Mouse (Mus musculus): ENCODE results near the gene Cilp2. TPM values are rescaled to one million over a fixed set of nuclear protein-coding genes. Genes with fewer than 3 reads are reported as not detected.

The Cilp2 gene
- polyA plus RNA-seq, 1 experiment from 2014 or later, result 4.0 TPM

GRCm38 (mm10) chr8:69881261-69881865, 6.1 kb downstream of the Cilp2 start:
- 20% methylated on average over 79 of the region's 79 CpGs for WGBS
- peak overlapping the region; percentile 46 for H3K4me3 ChIP-seq
- H3K4me1 ChIP-seq, result peaks cover 30% of the 10 kb centered on the region
- H3K9ac ChIP-seq (replicated peaks), result peak overlapping the region; percentile 29; the same call in 1 of the 2 replicates
- ATAC-seq (replicated peaks), result peak; percentile 29
- no peaks in the 10 kb centered on the region for H3K9me3 ChIP-seq
- H3K27ac ChIP-seq (replicated peaks), result no peak overlapping the region
- H3K36me3 ChIP-seq, result no peaks in the 10 kb centered on the region
- peaks cover 74% of the 10 kb centered on the region for H3K27me3 ChIP-seq
- peak overlapping the region; percentile 50 for H3K4me2 ChIP-seq (replicated peaks)

- 11% methylated on average over 37 of the region's 37 CpGs for whole genome bisulfite sequencing
- H3K27me3 ChIP-seq, result peaks cover 68% of the 10 kb centered on the region
- no peak overlapping the region for H3K27ac ChIP-seq (replicated peaks)
- no peaks in the 10 kb centered on the region for H3K36me3 ChIP-seq
- H3K9ac ChIP-seq (replicated peaks), result no peak overlapping the region
- H3K4me3 ChIP-seq, result peak overlapping the region; percentile 46
- no peak for ATAC-seq (replicated peaks)
- H3K9me3 ChIP-seq, result no peaks in the 10 kb centered on the region
- H3K4me2 ChIP-seq (replicated peaks), result peak overlapping the region; percentile 50
- peaks cover 26% of the 10 kb centered on the region for H3K4me1 ChIP-seq
Measured at GRCm38 (mm10) chr8:69880841-69881240, 6.6 kb downstream of the Cilp2 start.

DNA sequence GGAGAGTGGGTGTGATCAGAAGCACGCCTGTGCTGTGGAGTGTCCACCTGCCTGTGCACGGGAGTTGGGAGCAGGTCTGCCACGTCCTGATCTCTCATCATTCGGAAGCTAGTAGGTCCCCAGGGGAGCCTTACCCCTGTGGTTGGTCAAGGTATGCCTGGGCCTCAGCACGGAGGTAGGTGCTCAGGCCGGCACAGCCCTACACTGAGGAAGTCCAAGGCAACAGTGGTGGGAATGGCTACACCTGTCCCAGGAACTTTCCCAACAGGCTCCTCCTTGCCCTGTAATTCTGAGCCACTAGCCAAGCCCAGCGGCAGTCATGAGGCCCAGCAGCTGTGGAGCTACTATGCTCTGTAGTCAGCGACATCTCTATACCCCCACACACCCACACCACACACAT, 7.8 kb downstream of the Cilp2 start:
- H3K9me3 ChIP-seq, result no peaks in the 10 kb centered on the region
- no peak overlapping the region for H3K4me3 ChIP-seq
- 65% methylated on average over 8 of the region's 8 CpGs for WGBS
- no peaks in the 10 kb centered on the region for H3K36me3 ChIP-seq
- H3K27me3 ChIP-seq, result peaks cover 57% of the 10 kb centered on the region
- H3K27ac ChIP-seq (replicated peaks), result no peak overlapping the region
- ATAC-seq (replicated peaks), result no peak
- peaks cover 23% of the 10 kb centered on the region for H3K4me1 ChIP-seq
- H3K4me2 ChIP-seq (replicated peaks), result no peak overlapping the region
- H3K9ac ChIP-seq (replicated peaks), result no peak overlapping the region

- no peak overlapping the region for H3K9ac ChIP-seq (replicated peaks)
- no peak overlapping the region for H3K27ac ChIP-seq (replicated peaks)
- H3K36me3 ChIP-seq, result no peaks in the 10 kb centered on the region
- H3K4me1 ChIP-seq, result peaks cover 23% of the 10 kb centered on the region
- no peak for ATAC-seq (replicated peaks)
- H3K4me2 ChIP-seq (replicated peaks), result no peak overlapping the region
- no peak overlapping the region for H3K4me3 ChIP-seq
- no peaks in the 10 kb centered on the region for H3K9me3 ChIP-seq
- 57% methylated on average over 3 of the region's 3 CpGs for WGBS
- peaks cover 40% of the 10 kb centered on the region for H3K27me3 ChIP-seq
Measured at GRCm38 (mm10) chr8:69877992-69878391, 9.5 kb downstream of the Cilp2 start.

DNA sequence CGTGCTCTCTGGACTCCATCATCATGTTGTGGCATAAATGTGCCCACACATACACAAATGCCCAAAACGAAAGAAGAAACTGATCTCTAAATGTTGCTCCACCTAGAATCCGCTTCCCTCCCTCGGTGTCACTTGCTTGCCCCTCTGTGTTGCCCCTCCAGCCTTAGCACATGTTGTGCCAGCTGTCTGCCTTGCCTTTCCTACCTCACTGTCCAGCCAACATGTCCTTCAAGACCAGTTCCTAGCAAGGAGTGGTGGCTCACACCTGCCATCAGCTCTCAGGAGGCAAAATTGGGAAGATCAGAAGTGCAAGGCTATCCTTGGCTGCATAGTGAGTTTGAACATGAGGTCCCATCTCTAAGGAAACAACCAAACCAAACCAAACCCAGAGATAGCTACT, 10.1 kb downstream of the Cilp2 start:
- no peaks in the 10 kb centered on the region for H3K36me3 ChIP-seq
- no peak overlapping the region for H3K4me3 ChIP-seq
- ATAC-seq (replicated peaks), result no peak
- H3K27ac ChIP-seq (replicated peaks), result no peak overlapping the region
- peaks cover 34% of the 10 kb centered on the region for H3K27me3 ChIP-seq
- no peaks in the 10 kb centered on the region for H3K9me3 ChIP-seq
- WGBS, result 80% methylated on average over 4 of the region's 4 CpGs
- no peak overlapping the region for H3K9ac ChIP-seq (replicated peaks)
- H3K4me1 ChIP-seq, result peaks cover 21% of the 10 kb centered on the region
- no peak overlapping the region for H3K4me2 ChIP-seq (replicated peaks)

GRCm38 (mm10) chr8:69876967-69877366, 10.5 kb downstream of the Cilp2 start:
- no peak overlapping the region for H3K4me2 ChIP-seq (replicated peaks)
- H3K27me3 ChIP-seq, result peaks cover 30% of the 10 kb centered on the region
- H3K9me3 ChIP-seq, result no peaks in the 10 kb centered on the region
- no peak for ATAC-seq (replicated peaks)
- WGBS, result 81% methylated on average over 10 of the region's 10 CpGs
- H3K9ac ChIP-seq (replicated peaks), result no peak overlapping the region
- H3K27ac ChIP-seq (replicated peaks), result no peak overlapping the region
- no peaks in the 10 kb centered on the region for H3K36me3 ChIP-seq
- H3K4me1 ChIP-seq, result peaks cover 16% of the 10 kb centered on the region
- no peak overlapping the region for H3K4me3 ChIP-seq

- ATAC-seq (replicated peaks), result no peak
- no peaks in the 10 kb centered on the region for H3K36me3 ChIP-seq
- 46% methylated on average over 10 of the region's 10 CpGs for WGBS
- H3K4me2 ChIP-seq (replicated peaks), result no peak overlapping the region
- no peak overlapping the region for H3K27ac ChIP-seq (replicated peaks)
- no peak overlapping the region for H3K4me3 ChIP-seq
- peaks cover 21% of the 10 kb centered on the region for H3K27me3 ChIP-seq
- no peak overlapping the region for H3K9ac ChIP-seq (replicated peaks)
- peaks cover 8% of the 10 kb centered on the region for H3K4me1 ChIP-seq
- H3K9me3 ChIP-seq, result no peaks in the 10 kb centered on the region
Measured at GRCm38 (mm10) chr8:69876097-69876496, 11.4 kb downstream of the Cilp2 start.

GRCm38 (mm10) chr8:69874654-69875053, 12.8 kb downstream of the Cilp2 start:
- Histone ChIP-seq H3K9ac (replicated peaks) (no peak overlapping the region), H3K9me3 (no peaks in the 10 kb centered on the region), H3K4me3 (no peak overlapping the region), H3K36me3 (no peaks in the 10 kb centered on the region), H3K4me1 (no peaks in the 10 kb centered on the region), H3K27me3 (peaks cover 6% of the 10 kb centered on the region), H3K27ac (replicated peaks) (no peak overlapping the region), H3K4me2 (replicated peaks) (no peak overlapping the region)
- 91% methylated on average over 13 of the region's 13 CpGs for WGBS
- no peak for ATAC-seq (replicated peaks)

DNA sequence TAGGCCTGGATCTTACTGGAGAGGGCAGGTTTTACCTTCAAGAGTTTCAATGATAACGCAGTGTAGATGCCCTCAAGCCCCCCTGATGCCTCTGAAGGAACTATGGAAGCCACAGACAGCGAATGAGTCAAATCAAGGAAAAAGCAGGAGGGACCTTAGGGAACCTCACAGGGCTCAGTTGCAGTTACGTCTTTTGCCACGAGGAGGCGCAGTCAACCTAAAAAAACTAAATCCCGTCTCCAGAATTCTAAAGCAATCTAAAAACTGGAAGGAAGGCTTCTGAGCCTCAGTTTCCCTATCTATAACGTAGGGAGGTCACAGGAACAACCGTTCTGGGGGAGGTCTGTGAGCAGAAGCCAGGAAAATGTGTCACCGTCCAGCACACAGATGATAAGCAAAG, 13.3 kb downstream of the Cilp2 start:
- Histone ChIP-seq H3K4me3 (no peak overlapping the region), H3K4me2 (replicated peaks) (no peak overlapping the region), H3K36me3 (no peaks in the 10 kb centered on the region), H3K9me3 (no peaks in the 10 kb centered on the region), H3K27me3 (peaks cover 4% of the 10 kb centered on the region; the same call in 1 of the 2 replicates), H3K4me1 (no peaks in the 10 kb centered on the region), H3K27ac (replicated peaks) (no peak overlapping the region), H3K9ac (replicated peaks) (no peak overlapping the region)
- ATAC-seq (replicated peaks), result no peak
- 13% methylated on average over 9 of the region's 9 CpGs for WGBS

DNA sequence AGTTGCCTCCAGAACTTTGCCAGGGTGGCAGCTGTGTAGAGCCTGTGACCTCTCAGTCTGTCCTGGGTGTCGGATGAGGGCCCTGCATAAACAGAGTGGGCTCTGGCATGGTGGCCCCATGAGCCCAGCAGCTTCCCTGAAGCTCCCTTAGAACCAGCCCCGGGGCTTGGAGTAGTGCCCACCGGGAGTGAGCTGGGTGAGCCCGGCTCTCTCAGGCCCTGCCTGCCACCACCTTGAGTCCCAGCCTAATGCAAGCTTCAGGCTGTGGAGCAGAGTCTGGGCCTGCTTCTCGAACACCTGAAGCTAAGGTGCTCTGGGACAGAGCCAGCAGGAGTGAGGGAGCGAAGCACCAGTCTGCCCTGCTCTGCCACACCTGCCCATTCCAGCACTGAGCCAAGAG, 16.6 kb downstream of the Cilp2 start:
- H3K4me3 ChIP-seq, result no peak overlapping the region
- H3K4me2 ChIP-seq (replicated peaks), result no peak overlapping the region
- 94% methylated on average over 6 of the region's 6 CpGs for WGBS
- no peaks in the 10 kb centered on the region for H3K27me3 ChIP-seq
- ATAC-seq (replicated peaks), result no peak
- no peak overlapping the region for H3K27ac ChIP-seq (replicated peaks)
- H3K36me3 ChIP-seq, result no peaks in the 10 kb centered on the region
- H3K9ac ChIP-seq (replicated peaks), result no peak overlapping the region
- H3K4me1 ChIP-seq, result no peaks in the 10 kb centered on the region
- H3K9me3 ChIP-seq, result no peaks in the 10 kb centered on the region

- no peak overlapping the region for H3K27ac ChIP-seq (replicated peaks)
- 90% methylated on average over 11 of the region's 11 CpGs for WGBS
- no peak for ATAC-seq (replicated peaks)
- no peaks in the 10 kb centered on the region for H3K36me3 ChIP-seq
- no peak overlapping the region for H3K4me3 ChIP-seq
- no peaks in the 10 kb centered on the region for H3K9me3 ChIP-seq
- H3K27me3 ChIP-seq, result no peaks in the 10 kb centered on the region
- H3K4me1 ChIP-seq, result no peaks in the 10 kb centered on the region
- no peak overlapping the region for H3K4me2 ChIP-seq (replicated peaks)
- no peak overlapping the region for H3K9ac ChIP-seq (replicated peaks)
Measured at GRCm38 (mm10) chr8:69870003-69870765, 17.3 kb downstream of the Cilp2 start.

DNA sequence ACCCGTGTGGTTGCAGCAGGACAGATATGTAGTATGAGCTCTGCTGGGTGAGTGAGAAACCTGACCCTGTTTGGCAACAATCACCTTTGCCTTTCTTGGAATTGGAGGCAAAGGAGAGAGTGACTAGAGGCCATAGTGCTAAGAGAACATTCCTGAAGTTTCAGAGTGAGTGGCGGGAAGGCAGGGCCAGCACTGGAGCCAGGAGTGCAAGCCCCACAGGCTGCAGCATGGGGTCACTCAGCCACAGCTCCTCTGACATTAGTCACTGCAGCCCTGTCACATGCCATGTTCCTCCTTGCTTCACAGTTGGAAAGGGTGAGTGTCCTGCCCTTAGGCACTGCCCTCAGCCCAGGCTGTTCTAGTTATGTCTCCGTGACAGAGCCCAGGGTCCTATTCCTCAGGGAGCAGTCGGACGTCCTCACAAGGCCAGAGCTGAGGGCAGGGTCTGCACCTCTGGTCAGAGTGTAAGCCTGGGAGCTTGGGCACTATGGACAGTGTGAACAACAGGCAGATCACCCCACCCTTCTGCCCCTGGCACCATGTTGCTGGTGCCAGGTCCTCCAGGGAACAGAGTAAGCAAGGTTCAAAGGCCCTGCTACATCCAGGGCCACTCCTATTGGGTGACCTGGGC, 19.7 kb downstream of the Cilp2 start:
- Histone ChIP-seq H3K27me3 (no peaks in the 10 kb centered on the region), H3K9me3 (no peaks in the 10 kb centered on the region), H3K36me3 (no peaks in the 10 kb centered on the region), H3K27ac (replicated peaks) (no peak overlapping the region), H3K4me1 (no peaks in the 10 kb centered on the region), H3K9ac (replicated peaks) (no peak overlapping the region), H3K4me3 (no peak overlapping the region), H3K4me2 (replicated peaks) (no peak overlapping the region)
- ATAC-seq (replicated peaks), result no peak
- WGBS, result 89% methylated on average over 5 of the region's 5 CpGs
